Mouse (Mus musculus) brain, embryonic 14.5 days (tissue): Measurements from ENCODE around the gene Trip4. TPM values are rescaled to one million over a fixed set of nuclear protein-coding genes. Genes with fewer than 3 reads are reported as not detected.

Source experiments
- DNase-seq: peaks from one replicate; pipeline ENCODE4 v3.0.0-alpha.2; 2011; ENCODE audit warnings: low read depth
- CTCF ChIP-seq: fragments of 200-500 bp; IDR thresholded peaks from 2 replicates; pipeline ENCODE4 v1.5.1; 2012; ENCODE audit warnings: inconsistent platforms, mild to moderate bottlenecking, moderate library complexity, borderline replicate concordance; ENCODE audit not compliant: insufficient read depth, insufficient read length; ENCODE audit errors: extremely low read depth
- POLR2A ChIP-seq: fragments of 200-500 bp; IDR thresholded peaks from 2 replicates; pipeline ENCODE4 v1.6.1; 2012; ENCODE audit warnings: mild to moderate bottlenecking, inconsistent platforms, borderline replicate concordance; ENCODE audit not compliant: poor library complexity, insufficient read depth, insufficient read length, severe bottlenecking; ENCODE audit errors: extremely low read depth
- polyA plus RNA-seq: library from polyadenylated mRNA; depleted of rRNA; stranded (reverse); fragments of >200 nt; gene quantifications from 2 replicates; pipeline ENCODE4 v1.2.3, GENCODE M21; 2012; rRNA removed

Trip4 gene
- polyA plus RNA-seq = 16.3 and 24.1 TPM in 2 replicates

DNA sequence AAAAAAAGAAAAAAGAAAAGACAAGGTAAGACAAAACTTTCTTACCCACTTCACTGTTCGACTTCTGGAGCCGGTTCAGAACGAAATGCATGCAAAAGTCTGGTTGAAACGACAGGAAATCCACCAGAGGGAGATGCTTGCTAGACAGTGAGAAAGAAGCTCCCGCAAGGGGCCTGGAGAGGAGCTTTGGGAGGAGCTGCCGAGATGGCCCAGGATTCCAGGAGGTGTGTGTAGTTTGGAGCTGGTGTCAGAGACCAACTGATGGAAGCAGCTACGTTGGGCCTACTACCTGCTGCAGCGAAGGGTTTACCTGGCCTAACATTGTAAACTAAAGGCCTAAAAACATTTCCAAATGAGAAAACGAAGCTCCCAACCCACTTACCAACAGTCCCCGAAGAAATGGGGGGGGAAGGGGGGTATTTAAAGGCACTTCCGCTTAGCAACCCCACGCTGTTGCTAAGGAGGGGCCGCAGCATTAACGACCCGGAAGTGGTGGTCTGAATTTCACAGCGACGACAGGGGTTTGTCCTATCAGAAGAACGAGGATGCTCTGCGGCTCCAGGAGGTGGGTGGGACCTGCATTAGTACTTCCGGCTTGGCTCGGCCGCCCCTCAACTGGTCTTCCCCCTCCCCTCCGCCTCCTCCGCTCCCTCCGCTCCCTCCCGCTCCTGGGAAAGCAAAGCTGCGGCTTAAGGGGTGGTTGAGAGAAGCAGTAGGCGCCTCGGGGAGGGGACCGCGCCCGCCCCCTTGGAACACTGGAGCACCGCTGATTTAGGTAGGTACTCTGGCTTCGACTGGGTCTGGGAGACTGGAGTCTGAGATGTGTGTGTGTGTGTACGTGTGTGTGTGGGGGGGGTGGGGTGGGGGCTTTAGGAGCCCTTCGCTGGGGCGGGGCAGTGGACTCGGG is at the start of gene Trip4, which contains the start of gene Csnk1g1:
TSS of gene Trip4 (minus strand) at position 401 of the 907 bp plus-strand sequence.
TSS of gene Csnk1g1 (plus strand) at position 531 of the 907 bp plus-strand sequence.
- DNase-seq = peak; percentile 100
- no peak; the same call in 1 of the 2 replicates for TF ChIP-seq POLR2A
- peak; percentile 29; the same call in 1 of the 2 replicates for TF ChIP-seq CTCF

DNA sequence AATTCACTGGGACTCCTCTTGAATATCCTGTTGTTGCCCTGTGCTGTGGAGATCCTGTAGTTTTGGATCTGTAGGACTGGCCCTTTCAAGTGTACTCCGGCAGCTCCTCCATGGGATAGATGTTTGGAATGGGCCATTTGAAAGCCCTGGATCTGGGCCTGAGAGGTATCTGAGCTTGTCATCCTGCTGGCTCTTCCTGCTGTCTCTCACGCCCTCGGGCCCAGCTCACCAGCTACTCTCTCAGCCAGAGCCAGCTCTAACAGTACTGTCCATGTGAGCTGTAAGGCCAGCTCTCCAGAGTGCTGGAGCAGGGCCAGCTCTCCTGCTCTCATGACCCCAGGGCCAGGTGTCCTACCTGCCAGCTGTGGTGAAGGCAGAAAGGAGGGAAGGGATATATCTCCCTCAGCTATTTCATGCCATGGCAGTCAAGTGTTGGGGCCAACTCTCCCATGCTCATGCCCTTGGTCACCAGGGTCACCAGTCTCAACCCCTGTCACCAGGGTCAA is 42.5 kb upstream of the Trip4 start:
- no peak for TF ChIP-seq POLR2A
- no peak for TF ChIP-seq CTCF
- DNase-seq = no peak

DNA sequence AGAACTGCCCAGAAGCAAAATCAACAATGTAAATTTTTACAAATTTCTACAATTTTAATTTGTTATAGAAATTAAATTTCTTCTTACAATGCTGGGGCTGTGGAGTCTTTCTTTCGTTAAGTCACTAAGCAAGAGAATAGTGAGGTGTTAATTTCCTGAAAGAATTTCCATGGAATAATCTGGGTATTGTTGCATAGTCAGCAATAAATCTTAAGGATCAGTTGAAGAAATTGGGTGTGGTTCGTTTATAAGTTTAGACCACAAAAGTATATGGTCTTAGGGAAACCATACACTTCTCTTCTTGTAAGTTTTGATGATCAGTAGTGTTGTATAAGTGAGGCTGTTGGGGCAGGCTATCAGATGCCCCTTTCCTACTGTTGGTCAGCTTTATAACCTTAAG is 29.0 kb upstream of the Trip4 start:
- TF ChIP-seq POLR2A = no peak
- TF ChIP-seq CTCF = no peak
- DNase-seq = no peak

DNA sequence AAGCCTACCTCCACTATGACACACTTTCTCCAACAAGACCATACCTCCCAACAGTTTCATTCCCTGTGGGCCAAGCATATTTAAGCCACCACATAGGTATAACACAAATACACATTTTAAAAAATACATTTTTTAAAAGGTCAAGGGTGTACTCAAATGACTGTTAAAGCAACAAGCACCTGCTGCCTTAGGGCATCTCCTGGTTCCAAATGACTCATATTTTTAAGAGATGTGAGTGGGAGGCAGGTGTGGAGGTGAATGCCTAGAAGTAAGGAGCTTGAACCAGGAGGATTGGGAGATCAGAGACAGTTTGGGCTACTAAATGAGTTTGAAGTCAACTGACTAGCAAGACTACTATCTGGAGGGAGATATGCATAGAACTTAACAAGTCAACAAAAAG is 21.2 kb upstream of the Trip4 start:
- TF ChIP-seq POLR2A (no peak), CTCF (no peak)
- DNase-seq = no peak

DNA sequence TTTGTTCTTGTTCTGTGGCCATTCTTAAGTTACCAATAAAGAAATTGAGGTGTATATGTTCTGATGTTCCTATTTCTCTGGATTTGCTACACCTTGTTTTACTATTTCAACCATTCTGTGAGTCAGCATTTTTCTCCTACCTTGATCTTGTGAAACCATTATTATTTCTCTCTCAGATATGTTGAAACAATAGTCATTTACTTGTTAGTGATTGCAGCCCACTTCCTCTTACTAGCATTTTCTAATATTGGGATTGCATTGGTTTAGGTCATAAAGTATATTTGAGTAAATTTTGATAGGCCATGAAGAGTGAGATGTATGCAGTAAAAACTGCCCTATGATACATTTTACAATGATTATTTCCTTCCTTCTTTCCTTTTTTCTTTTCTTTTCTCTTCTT is 19.9 kb upstream of the Trip4 start:
- DNase-seq = no peak
- TF ChIP-seq POLR2A (no peak), CTCF (no peak)

DNA sequence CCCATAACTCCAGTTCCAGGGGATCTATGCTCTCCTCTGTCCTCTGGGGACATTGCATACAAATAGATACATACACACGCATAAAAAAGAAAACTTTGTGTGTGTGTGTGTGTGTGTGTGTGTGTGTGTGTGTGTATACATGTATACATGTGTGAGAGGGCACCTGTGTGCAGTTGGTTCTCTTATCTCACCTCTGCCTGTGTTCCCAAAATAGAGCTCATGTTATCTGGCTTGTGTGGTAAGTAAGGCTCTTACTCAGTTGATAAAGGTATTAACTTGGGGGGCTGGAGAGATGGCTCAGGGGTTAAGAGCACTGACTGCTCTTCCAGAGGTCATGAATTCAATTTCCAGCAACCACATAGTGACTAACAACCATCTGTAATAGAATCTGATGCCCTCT is 8.4 kb upstream of the Trip4 start:
- DNase-seq = no peak

DNA sequence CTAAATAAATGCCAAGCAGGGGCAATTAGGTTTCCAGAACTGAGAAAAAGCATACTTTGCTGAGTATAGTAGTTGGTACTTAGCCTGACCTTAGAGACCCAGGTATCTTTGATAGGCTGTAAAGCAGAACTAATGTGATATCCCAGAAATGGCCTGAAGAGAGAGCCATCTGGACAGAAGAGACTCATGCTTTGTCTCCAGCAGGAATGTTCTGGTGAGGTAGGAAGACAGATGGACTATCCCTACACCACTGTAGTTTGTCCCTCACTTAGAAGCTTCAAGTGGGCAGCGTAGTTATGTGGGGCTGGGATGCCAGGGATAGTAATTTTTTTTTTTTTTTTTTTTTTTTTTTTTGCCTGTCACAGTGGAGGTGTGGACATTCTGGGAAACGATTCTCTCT is 5.4 kb upstream of the Trip4 start:
- peak; percentile 6 for DNase-seq
- TF ChIP-seq CTCF (no peak), POLR2A (no peak)

More for the DNA sequence above, 8.4 kb upstream of the Trip4 start:
- TF ChIP-seq POLR2A (no peak), CTCF (no peak)

DNA sequence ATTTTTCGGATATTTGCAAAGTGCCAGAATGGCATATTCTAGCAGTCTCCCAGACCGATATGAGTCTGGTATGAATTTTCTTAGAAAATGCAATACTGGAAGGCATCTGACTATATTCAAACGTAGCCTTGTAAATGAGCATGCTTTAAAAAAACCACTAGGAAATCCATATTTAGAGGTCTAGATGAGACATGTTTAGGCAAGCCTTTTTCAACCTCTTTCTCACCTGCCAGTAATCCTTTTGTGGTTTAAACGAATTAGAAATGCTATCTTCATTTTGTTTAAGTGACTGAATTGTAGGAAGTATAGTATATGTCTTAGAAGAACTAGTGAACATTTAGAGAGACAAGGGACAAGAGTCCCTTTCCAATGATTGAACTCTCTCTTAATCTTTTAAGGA is 1.2 kb upstream of the Trip4 start:
- no peak for DNase-seq

DNA sequence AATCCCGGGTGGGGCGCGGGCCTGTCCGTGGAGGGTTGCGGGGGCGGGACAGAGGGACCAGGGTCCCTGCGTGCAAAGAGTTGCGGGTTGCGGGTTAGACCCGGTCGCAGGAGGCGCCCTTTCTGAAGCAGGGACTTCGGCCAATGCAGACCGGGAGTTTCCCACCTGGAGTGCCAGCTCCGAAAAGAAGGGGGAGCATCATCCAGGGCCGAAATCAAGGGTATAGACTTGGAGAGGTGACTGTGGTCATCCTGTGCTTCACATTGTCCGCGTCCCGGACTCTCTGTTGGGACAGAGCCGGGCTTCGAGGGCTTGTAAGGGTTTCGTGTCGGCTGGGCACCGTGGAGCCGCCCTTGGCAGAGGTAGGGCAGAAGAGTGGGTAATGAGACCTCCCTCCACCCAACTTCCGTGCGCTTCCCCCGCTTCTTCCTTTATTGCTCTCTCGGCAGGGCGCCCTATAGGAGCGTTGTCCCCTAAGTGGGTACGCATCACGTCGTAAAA is 757 bp upstream of the Trip4 start:
- peak; percentile 59 for DNase-seq
- TF ChIP-seq POLR2A (no peak), CTCF (0 out of 2 replicates have a peak, but pooled peaks have one; percentile 6)

More for the DNA sequence above, 1.2 kb upstream of the Trip4 start:
- no peak for TF ChIP-seq POLR2A
- TF ChIP-seq CTCF = no peak

DNA sequence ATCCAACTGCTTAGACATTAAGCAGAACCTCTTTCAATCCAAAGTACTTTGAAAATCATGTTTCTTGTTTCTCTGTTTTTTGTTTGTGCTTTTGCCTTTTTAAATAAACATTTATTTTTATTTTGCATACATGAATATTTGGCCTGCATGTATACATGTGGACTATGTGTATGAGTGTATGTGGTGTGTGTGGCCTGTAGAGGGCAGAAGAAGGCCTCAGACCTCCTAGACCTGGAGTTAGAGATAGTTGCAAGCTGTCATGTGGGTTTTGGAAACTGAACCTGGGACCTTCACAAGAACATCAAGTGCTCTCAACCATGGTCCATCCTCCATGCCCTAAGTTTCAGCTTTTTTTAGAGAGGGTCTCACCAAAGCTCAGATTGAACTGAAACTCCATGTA is 5.2 kb downstream of the Trip4 start:
- TF ChIP-seq CTCF (no peak), POLR2A (no peak)
- no peak for DNase-seq

DNA sequence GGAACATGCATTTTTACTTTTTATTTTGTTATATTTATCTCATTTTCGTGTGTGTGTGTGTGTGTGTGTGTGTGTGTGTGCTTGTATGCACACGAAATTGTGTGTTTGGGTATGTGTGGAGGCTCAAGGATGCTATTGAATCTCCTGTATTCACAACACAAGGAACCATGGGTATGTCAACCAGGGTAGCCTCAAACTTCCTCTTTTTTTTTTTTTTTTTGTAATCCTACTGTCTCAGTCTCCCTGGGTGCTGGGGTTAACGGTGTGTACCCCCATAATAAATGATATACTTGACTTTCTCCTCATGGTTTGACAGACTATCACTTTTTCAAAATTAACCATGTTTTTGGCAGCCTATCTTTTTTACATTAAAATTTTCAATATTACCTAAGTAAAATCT is 5.7 kb downstream of the Trip4 start:
- no peak for DNase-seq
- no peak for TF ChIP-seq CTCF
- TF ChIP-seq POLR2A = no peak

DNA sequence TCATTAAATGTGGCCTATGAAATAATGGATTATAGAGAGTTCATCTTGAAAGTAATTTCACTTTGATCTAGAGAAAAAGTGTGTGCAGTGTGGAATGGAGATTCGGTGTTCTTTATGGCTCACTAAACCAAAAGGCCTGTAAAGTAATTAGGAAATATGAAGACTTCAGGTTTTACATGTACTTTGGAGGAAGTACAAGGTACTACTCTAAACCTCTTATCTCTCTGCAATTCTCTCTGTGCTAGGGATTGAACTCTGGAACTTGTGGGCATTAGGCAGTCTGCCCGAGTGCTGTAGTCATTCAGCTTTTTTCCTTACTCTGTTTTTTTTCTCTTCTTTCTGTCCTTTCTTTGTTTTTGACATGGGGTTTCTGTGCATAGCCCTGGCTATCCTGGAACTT is 11.6 kb downstream of the Trip4 start:
- no peak for DNase-seq

DNA sequence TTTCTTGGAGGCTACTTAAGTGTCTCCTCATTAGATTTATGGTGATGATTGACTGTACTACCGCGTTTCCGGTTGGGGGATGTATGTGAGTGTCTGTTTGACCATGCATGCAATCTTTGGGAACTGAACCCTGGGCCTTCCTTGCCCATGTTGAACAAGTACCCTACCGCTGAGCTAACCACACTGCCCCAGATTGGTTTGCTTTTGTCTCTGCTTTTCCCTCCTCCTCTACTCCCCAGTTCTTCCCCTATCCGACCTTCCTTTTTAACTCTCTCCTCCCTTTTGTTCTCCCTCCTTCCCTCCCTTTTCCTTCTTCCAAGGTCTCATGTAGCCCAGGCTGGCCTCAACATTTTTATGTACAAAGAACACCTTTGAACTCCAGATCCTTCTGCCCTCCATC is 17.5 kb downstream of the Trip4 start:
- TF ChIP-seq CTCF (no peak), POLR2A (no peak)

More for the DNA sequence above, 11.6 kb downstream of the Trip4 start:
- TF ChIP-seq CTCF (no peak), POLR2A (no peak)

More for the DNA sequence above, 17.5 kb downstream of the Trip4 start:
- peak; percentile 28 for DNase-seq
